In genomic region chr5:124540383-124540786, GRCm38 (mm10) we compare ENCODE assay signal across 1 mouse cellular context.
TF ChIP-seq lines count a peak whose summit lies in the region.

TSS of gene Tmed2 (plus strand) at chr5:124540695.

TF ChIP-seq in CH12.LX, 34 proteins besides CTCF, POLR2A, EP300 and RAD21 (continued from another document):
- TF ChIP-seq JUN (IDR thresholded peaks at IDR 0.05; ENCODE audit: insufficient read depth, low read depth, low read length) (no peak), ZNF384 (IDR thresholded peaks at IDR 0.05; ENCODE audit: low read depth, low read length) (peak; percentile 64; the same call in 1 of the 2 replicates), MYC (IDR thresholded peaks at IDR 0.05; ENCODE audit: low read depth, low read length) (peak; percentile 95), ELF1 (IDR thresholded peaks at IDR 0.05; ENCODE audit: low read depth, low read length) (peak; percentile 95), ZC3H11A (IDR thresholded peaks at IDR 0.05; ENCODE audit: low read depth, low read length) (no peak), TBP (conservative IDR thresholded peaks at IDR 0.05; ENCODE audit: low read depth, low read length) (peak; percentile 48; the same call in 1 of the 2 replicates), SMC3 (IDR thresholded peaks at IDR 0.05; ENCODE audit: low read depth, low read length) (peak; percentile 21; the same call in 1 of the 2 replicates), USF1 (IDR thresholded peaks at IDR 0.05; ENCODE audit: low read depth, low read length) (peak; percentile 93), ZKSCAN1 (IDR thresholded peaks at IDR 0.05; ENCODE audit: borderline replicate concordance, low read depth, low read length) (no peak), MAFK (IDR thresholded peaks at IDR 0.05; ENCODE audit: insufficient replicate concordance, low read length) (no peak), RCOR1 (conservative IDR thresholded peaks at IDR 0.05; ENCODE audit: low read depth, low read length) (0 out of 2 replicates have a peak, but pooled peaks have one; percentile 49), MAX (IDR thresholded peaks at IDR 0.05; ENCODE audit: low read length) (peak; percentile 98), CHD2 (IDR thresholded peaks at IDR 0.05; ENCODE audit: low read length) (peak; percentile 50)
TF ChIP-seq in CH12.LX: peak in this region for 25.
